Mouse (Mus musculus): ENCODE data around the gene Vps39. TPM values are rescaled to one million over a fixed set of nuclear protein-coding genes. Genes with fewer than 3 reads are reported as not detected.

The Vps39 gene
- polyA plus RNA-seq, 1 experiment: 34.0 TPM

DNA sequence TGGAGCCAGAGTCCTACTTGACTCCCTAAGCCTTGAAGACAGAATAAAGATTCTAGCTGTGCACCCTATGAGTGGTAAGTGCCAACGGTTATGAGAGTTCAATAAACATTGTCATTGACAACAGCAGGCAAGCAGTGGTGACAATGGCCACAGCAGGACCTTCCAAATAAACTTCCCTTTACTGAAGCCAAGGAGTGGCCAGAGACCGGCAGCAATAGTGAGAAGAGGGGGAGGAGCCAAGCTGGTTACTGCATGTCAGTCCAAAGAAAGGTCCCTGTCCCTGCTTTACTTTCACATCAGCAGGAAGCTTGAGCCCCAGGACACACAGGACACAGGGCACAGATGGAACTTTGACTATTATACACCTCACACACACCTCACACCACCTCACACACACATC is 56.8 kb downstream of the Vps39 start:
- Histone ChIP-seq H3K27me3 (ENCODE audit: control insufficient read depth, insufficient read depth, insufficient read length) (peaks cover 8% of the 10 kb centered on the region), H3ac (ENCODE audit: control insufficient read depth, insufficient read length) (no peak overlapping the region), H3K4me2 (ENCODE audit: low read depth) (no peak overlapping the region), H3K4me3 (no peak overlapping the region), H3K79me2 (ENCODE audit: control insufficient read depth, insufficient read depth) (no peaks in the 10 kb centered on the region), H3K36me3 (ENCODE audit: control insufficient read depth, insufficient read depth) (no peaks in the 10 kb centered on the region)
- TF ChIP-seq USF1 (IDR thresholded peaks at IDR 0.05; ENCODE audit: low read depth) (no peak), E2F4 (IDR thresholded peaks at IDR 0.05; ENCODE audit: insufficient read depth) (no peak), CEBPB (IDR thresholded peaks at IDR 0.05; ENCODE audit: insufficient read depth, poor library complexity, severe bottlenecking) (no peak), POLR2A (IDR thresholded peaks at IDR 0.05; ENCODE audit: insufficient read length, low read depth) (no peak), TCF3 (IDR thresholded peaks at IDR 0.05; ENCODE audit: insufficient read length, low read depth) (no peak), REST (IDR thresholded peaks at IDR 0.05; ENCODE audit: insufficient read depth, insufficient read length) (no peak), MYOG (IDR thresholded peaks at IDR 0.05; ENCODE audit: control insufficient read depth in 1 of 3, insufficient read depth in 1 of 3, insufficient read length in 2 of 3, low read depth in 2 of 3) (no peak), POLR2AphosphoS2 (IDR thresholded peaks at IDR 0.05; ENCODE audit: insufficient read length, low read depth) (no peak), SRF (IDR thresholded peaks at IDR 0.05; ENCODE audit: control insufficient read depth, insufficient read length, low read depth) (no peak), MAX (IDR thresholded peaks at IDR 0.05; ENCODE audit: low read depth) (no peak), MYOD1 (IDR thresholded peaks at IDR 0.05; ENCODE audit: control insufficient read depth in 1 of 3, insufficient read length in 2 of 3, low read depth in 2 of 3) (no peak), TCF12 (IDR thresholded peaks at IDR 0.05; ENCODE audit: insufficient read depth, poor library complexity, severe bottlenecking) (no peak)

- Histone ChIP-seq H3K36me3 (ENCODE audit: control insufficient read depth, insufficient read depth) (no peaks in the 10 kb centered on the region), H3K4me3 (no peak overlapping the region), H3K79me2 (ENCODE audit: control insufficient read depth, insufficient read depth) (no peaks in the 10 kb centered on the region), H3K4me2 (ENCODE audit: low read depth) (no peak overlapping the region), H3ac (ENCODE audit: control insufficient read depth, insufficient read length) (no peak overlapping the region), H3K27me3 (ENCODE audit: control insufficient read depth, insufficient read depth, insufficient read length) (peaks cover 27% of the 10 kb centered on the region)
- no peak for TF ChIP-seq CEBPB (IDR thresholded peaks at IDR 0.05; ENCODE audit: insufficient read depth, poor library complexity, severe bottlenecking)
- TF ChIP-seq MYOD1 (IDR thresholded peaks at IDR 0.05; ENCODE audit: control insufficient read depth in 1 of 3, insufficient read length in 2 of 3, low read depth in 2 of 3): peak in 1 of 3 experiments; percentile 47
- TF ChIP-seq REST (IDR thresholded peaks at IDR 0.05; ENCODE audit: insufficient read depth, insufficient read length): no peak
- no peak for TF ChIP-seq SRF (IDR thresholded peaks at IDR 0.05; ENCODE audit: control insufficient read depth, insufficient read length, low read depth)
Measured at GRCm38 (mm10) chr2:120291471-120292078, 61.4 kb downstream of the Vps39 start.

- H3K27me3 ChIP-seq (ENCODE audit: control insufficient read depth, insufficient read depth, insufficient read length): peaks cover 21% of the 10 kb centered on the region
- TF ChIP-seq MAX (IDR thresholded peaks at IDR 0.05; ENCODE audit: low read depth) (no peak), TCF12 (IDR thresholded peaks at IDR 0.05; ENCODE audit: insufficient read depth, poor library complexity, severe bottlenecking) (no peak), SRF (IDR thresholded peaks at IDR 0.05; ENCODE audit: control insufficient read depth, insufficient read length, low read depth) (no peak), REST (IDR thresholded peaks at IDR 0.05; ENCODE audit: insufficient read depth, insufficient read length) (no peak), TCF3 (IDR thresholded peaks at IDR 0.05; ENCODE audit: insufficient read length, low read depth) (no peak), POLR2A (IDR thresholded peaks at IDR 0.05; ENCODE audit: insufficient read length, low read depth) (no peak)
- no peak within 1 kb of the TSS for H3K4me3 ChIP-seq
- no peak within 1 kb of the TSS for H3K4me2 ChIP-seq (ENCODE audit: low read depth)
- H3ac ChIP-seq (ENCODE audit: control insufficient read depth, insufficient read length): no peak within 1 kb of the TSS
- no peaks in the 10 kb centered on the region for H3K36me3 ChIP-seq (ENCODE audit: control insufficient read depth, insufficient read depth)
- H3K79me2 ChIP-seq (ENCODE audit: control insufficient read depth, insufficient read depth): no peaks in the 10 kb centered on the region
Measured at GRCm38 (mm10) chr2:120288995-120289394, 63.9 kb downstream of the Vps39 start, which contains the start of gene Pla2g4d. Gene Pla2g4d (minus strand): TSS chr2:120289197.

DNA sequence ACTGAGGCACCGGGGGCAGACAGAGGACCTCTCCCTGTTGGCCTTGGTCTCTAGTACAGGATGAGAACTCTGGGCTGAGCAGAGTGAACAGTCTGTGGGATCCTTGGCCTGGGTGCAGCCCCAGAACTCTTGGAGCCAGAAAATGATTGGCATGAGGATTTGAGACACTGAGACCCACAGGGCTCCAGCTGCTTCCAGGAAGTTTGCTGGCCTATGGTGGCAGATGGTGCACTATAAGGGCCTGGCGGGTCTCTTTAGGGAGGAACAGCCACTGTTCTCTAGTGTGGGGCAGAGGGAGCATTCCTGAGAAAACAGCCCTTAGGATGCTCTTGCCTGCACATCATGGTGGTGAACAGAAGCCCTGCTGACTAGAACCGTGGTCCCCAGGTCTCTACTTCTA is 64.5 kb downstream of the Vps39 start:
- TF ChIP-seq MAX (IDR thresholded peaks at IDR 0.05; ENCODE audit: low read depth): no peak
- TF ChIP-seq TCF12 (IDR thresholded peaks at IDR 0.05; ENCODE audit: insufficient read depth, poor library complexity, severe bottlenecking): no peak
- no peak for TF ChIP-seq REST (IDR thresholded peaks at IDR 0.05; ENCODE audit: insufficient read depth, insufficient read length)
- no peak for TF ChIP-seq USF1 (IDR thresholded peaks at IDR 0.05; ENCODE audit: low read depth)
- no peak overlapping the region for H3K4me3 ChIP-seq
- no peaks in the 10 kb centered on the region for H3K79me2 ChIP-seq (ENCODE audit: control insufficient read depth, insufficient read depth)
- H3K36me3 ChIP-seq (ENCODE audit: control insufficient read depth, insufficient read depth): no peaks in the 10 kb centered on the region
- no peak overlapping the region for H3ac ChIP-seq (ENCODE audit: control insufficient read depth, insufficient read length)
- H3K27me3 ChIP-seq (ENCODE audit: control insufficient read depth, insufficient read depth, insufficient read length): peaks cover 20% of the 10 kb centered on the region
- no peak overlapping the region for H3K4me2 ChIP-seq (ENCODE audit: low read depth)

GRCm38 (mm10) chr2:120285639-120286038 is 67.3 kb downstream of the Vps39 start:
- Histone ChIP-seq H3K27me3 (ENCODE audit: control insufficient read depth, insufficient read depth, insufficient read length) (peaks cover 20% of the 10 kb centered on the region), H3K36me3 (ENCODE audit: control insufficient read depth, insufficient read depth) (no peaks in the 10 kb centered on the region), H3ac (ENCODE audit: control insufficient read depth, insufficient read length) (no peak overlapping the region), H3K4me3 (no peak overlapping the region), H3K4me2 (ENCODE audit: low read depth) (no peak overlapping the region), H3K79me2 (ENCODE audit: control insufficient read depth, insufficient read depth) (no peaks in the 10 kb centered on the region)
- TF ChIP-seq CEBPB (IDR thresholded peaks at IDR 0.05; ENCODE audit: insufficient read depth, poor library complexity, severe bottlenecking): no peak
- no peak for TF ChIP-seq MYOD1 (IDR thresholded peaks at IDR 0.05; ENCODE audit: control insufficient read depth in 1 of 3, insufficient read length in 2 of 3, low read depth in 2 of 3)
- TF ChIP-seq SRF (IDR thresholded peaks at IDR 0.05; ENCODE audit: control insufficient read depth, insufficient read length, low read depth): no peak
- no peak for TF ChIP-seq TCF12 (IDR thresholded peaks at IDR 0.05; ENCODE audit: insufficient read depth, poor library complexity, severe bottlenecking)
- no peak for TF ChIP-seq POLR2AphosphoS2 (IDR thresholded peaks at IDR 0.05; ENCODE audit: insufficient read length, low read depth)
- TF ChIP-seq E2F4 (IDR thresholded peaks at IDR 0.05; ENCODE audit: insufficient read depth): no peak
